Mouse (Mus musculus): ENCODE data around the gene Cass4. TPM values are rescaled to one million over a fixed set of nuclear protein-coding genes. Genes with fewer than 3 reads are reported as not detected.

The Cass4 gene
- total and polyA plus RNA-seq, 2 experiments from 2014 or later, result 0.16 to 0.21 TPM

DNA sequence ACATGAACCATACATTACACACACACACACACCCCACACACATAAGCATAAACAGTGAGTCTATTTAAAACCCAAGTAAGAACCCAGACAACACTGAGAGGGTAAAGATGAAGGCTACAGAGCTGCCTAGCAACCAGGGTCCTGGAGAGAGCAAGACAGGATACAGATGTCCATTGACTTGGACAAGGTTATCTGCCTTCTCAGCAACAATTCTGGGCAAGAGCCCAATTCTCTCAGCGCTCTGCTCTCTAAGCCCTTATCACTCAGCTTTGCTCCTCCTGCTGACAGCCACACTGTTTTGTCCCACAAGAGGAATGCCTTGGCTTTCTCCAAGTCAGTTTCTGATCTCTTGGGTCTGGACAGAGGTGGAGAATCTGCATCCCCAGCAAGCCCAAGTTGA lies 37.0 kb downstream of the Cass4 start:
- DNase-seq (ENCODE audit: low spot score), result no peak
- no peaks in the 10 kb centered on the region for H3K36me3 ChIP-seq (ENCODE audit: insufficient read depth, low read length)
- 68% methylated on average over 1 of the region's 1 CpGs for WGBS
- H3K4me2 ChIP-seq (ENCODE audit: low read depth, low read length), result no peak overlapping the region
- no peak for ATAC-seq
- no peak overlapping the region for H3K27ac ChIP-seq
- no peaks in the 10 kb centered on the region for H3K4me1 ChIP-seq (ENCODE audit: insufficient read depth, low read length)
- no peak overlapping the region for H3K9ac ChIP-seq (replicated peaks; ENCODE audit: low read length)
- no peak overlapping the region for H3K4me3 ChIP-seq (ENCODE audit: low read length)
- H3K9me3 ChIP-seq (ENCODE audit: low read length), result no peaks in the 10 kb centered on the region
- H3K27me3 ChIP-seq (ENCODE audit: insufficient read depth, low read length), result no peaks in the 10 kb centered on the region
- TF ChIP-seq CTCF (IDR thresholded peaks at IDR 0.05; ENCODE audit: low read depth), result no peak

DNA sequence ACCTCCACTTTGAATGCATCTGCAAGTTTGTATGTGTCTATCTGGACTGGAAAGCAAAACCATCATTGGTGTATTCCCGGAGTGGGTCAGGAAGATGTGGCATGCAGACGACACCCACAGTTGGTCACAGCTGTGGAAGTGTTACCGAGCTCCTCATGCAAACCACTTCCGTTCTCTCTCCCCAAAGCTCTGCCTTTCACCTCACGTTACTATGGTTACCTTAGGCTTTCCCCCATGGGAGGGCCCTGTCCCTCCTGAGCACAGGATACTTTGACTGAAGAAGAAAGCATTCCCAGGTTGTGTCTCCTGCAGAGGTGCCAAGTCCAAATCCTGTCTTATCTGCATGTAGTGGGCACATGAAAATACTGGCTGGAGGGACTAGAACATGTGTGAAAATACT lies 40.2 kb downstream of the Cass4 start:
- no peak for ATAC-seq

DNA sequence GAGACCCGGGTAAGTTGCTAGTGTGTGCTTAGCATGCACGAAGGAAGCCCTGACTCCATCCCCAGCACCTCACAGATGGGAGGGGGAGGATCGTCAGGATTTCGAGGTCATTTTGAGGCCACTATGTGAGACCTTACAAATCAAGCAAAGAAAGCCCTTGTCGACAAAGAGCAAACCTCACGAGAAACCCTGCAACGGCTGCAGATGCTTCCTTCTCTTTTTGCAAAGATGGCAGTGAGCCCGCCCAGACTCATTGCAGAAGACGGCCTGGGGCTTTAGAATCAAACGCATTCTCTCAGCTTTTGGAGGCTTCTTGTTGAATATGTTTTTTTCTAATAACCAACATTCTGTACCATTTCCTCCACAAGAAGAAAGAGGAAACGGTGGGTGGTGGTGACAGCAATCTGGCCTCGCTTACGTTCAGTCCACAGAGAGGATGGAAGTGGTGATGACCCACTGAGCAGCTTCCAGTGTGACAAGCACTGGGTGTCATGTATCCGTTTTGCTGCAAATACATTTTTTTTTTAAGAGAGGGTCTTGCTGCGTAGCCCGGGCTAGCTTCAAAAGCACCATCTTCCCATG lies 43.9 kb downstream of the Cass4 start:
- Histone ChIP-seq H3K27ac (no peak overlapping the region), H3K4me3 (ENCODE audit: low read length) (no peak overlapping the region), H3K36me3 (ENCODE audit: insufficient read depth, low read length) (no peaks in the 10 kb centered on the region), H3K27me3 (ENCODE audit: insufficient read depth, low read length) (no peaks in the 10 kb centered on the region), H3K4me1 (ENCODE audit: insufficient read depth, low read length) (peaks cover 10% of the 10 kb centered on the region), H3K4me2 (ENCODE audit: low read depth, low read length) (no peak overlapping the region), H3K9ac (replicated peaks; ENCODE audit: low read length) (no peak overlapping the region), H3K9me3 (ENCODE audit: low read length) (no peaks in the 10 kb centered on the region)
- WGBS, result 71% methylated on average over 16 of the region's 16 CpGs
- no peak for TF ChIP-seq CTCF (IDR thresholded peaks at IDR 0.05; ENCODE audit: low read depth)
- DNase-seq (ENCODE audit: low spot score), result no peak
- no peak for ATAC-seq

More for the DNA sequence above, 40.2 kb downstream of the Cass4 start:
- TF ChIP-seq CTCF (IDR thresholded peaks at IDR 0.05; ENCODE audit: low read depth), result no peak
- no peaks in the 10 kb centered on the region for H3K36me3 ChIP-seq (ENCODE audit: insufficient read depth, low read length)
- no peak overlapping the region for H3K9ac ChIP-seq (replicated peaks; ENCODE audit: low read length)
- H3K27ac ChIP-seq, result no peak overlapping the region
- no peak overlapping the region for H3K4me2 ChIP-seq (ENCODE audit: low read depth, low read length)
- H3K9me3 ChIP-seq (ENCODE audit: low read length), result no peaks in the 10 kb centered on the region
- H3K27me3 ChIP-seq (ENCODE audit: insufficient read depth, low read length), result no peaks in the 10 kb centered on the region
- H3K4me3 ChIP-seq (ENCODE audit: low read length), result no peak overlapping the region
- DNase-seq (ENCODE audit: low spot score), result no peak
- WGBS, result 45% methylated on average over 5 of the region's 5 CpGs
- H3K4me1 ChIP-seq (ENCODE audit: insufficient read depth, low read length), result no peaks in the 10 kb centered on the region

DNA sequence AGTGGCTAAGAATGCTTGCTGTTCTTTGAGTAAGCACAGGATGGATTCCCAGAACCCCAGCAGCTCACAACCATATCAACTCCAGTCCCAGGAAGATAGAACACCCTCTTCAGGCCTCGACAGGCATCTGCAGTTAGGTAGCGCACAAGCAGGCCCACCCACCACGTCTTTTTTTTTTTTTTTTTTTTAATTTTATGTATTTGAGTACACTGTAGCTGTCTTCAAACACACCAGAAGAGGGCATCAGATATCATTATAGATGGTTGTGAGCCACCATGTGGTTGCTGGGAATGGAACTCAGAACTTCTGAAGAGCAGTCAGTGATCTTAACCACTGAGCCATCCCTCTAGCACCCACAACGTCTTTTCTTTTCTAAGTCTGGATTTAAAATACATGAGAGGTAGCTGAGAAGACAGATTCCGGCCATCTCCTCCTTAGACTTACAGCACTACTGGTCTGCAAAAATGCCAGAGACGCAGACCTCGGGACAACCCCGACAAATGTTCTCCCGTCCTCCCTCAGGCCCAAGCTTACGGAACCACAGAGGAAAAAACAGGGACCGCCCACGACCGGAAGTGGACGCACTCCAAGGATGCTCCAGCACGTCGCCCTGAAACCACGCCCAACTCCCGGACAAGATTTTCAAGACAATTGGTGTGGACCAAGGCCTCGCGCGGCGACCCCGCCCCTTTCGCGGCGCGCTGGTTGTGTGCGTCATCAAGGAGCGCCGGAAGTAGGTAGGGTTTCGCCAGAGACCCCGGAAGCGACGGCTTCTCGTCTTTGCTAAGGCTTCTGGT lies 46.4 kb downstream of the Cass4 start, which contains the start of gene Rtf2:
Gene Rtf2 (plus strand): TSS at position 714 of the 797 bp plus-strand sequence.
- Histone ChIP-seq H3K27ac (peak within 1 kb of the TSS; percentile 82), H3K36me3 (ENCODE audit: insufficient read depth, low read length) (0 out of 2 replicates have a peak, but pooled peaks cover 4% of the 10 kb centered on the region), H3K4me2 (ENCODE audit: low read depth, low read length) (peak within 1 kb of the TSS; percentile 81), H3K9ac (replicated peaks; ENCODE audit: low read length) (peak within 1 kb of the TSS; percentile 64), H3K27me3 (ENCODE audit: insufficient read depth, low read length) (no peaks in the 10 kb centered on the region), H3K9me3 (ENCODE audit: low read length) (no peaks in the 10 kb centered on the region), H3K4me3 (ENCODE audit: low read length) (peak within 1 kb of the TSS; percentile 66), H3K4me1 (ENCODE audit: insufficient read depth, low read length) (peaks cover 10% of the 10 kb centered on the region)
- TF ChIP-seq CTCF (IDR thresholded peaks at IDR 0.05; ENCODE audit: low read depth), result no peak
- ATAC-seq (peak; percentile 97), DNase-seq (ENCODE audit: low spot score) (peak; percentile 99)
- 2% methylated on average over 35 of the region's 35 CpGs for WGBS

DNA sequence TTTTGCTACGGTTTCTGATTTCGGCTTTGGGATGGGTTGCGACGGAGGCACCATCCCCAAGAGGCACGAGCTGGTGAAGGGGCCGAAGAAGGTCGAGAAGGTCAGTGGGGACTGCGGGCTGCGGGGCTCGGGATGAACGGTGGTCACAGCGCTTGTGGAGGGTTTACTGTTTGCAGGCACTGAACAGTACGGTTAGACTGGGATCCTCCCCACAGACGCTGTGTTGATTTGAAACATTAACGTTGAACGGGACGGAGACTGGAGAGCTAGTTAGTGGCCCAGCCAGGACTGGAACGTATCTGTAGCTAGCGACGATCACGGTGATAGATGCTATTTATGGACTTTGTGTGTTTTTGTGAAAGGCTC lies 47.0 kb downstream of the Cass4 start:
- WGBS, result under 1% methylated on average over 21 of the region's 21 CpGs
- peaks cover 10% of the 10 kb centered on the region for H3K4me1 ChIP-seq (ENCODE audit: insufficient read depth, low read length)
- no peaks in the 10 kb centered on the region for H3K9me3 ChIP-seq (ENCODE audit: low read length)
- H3K27me3 ChIP-seq (ENCODE audit: insufficient read depth, low read length), result no peaks in the 10 kb centered on the region
- no peak for TF ChIP-seq CTCF (IDR thresholded peaks at IDR 0.05; ENCODE audit: low read depth)
- peaks cover 8% of the 10 kb centered on the region; the same call in 1 of the 2 replicates for H3K36me3 ChIP-seq (ENCODE audit: insufficient read depth, low read length)
- H3K4me2 ChIP-seq (ENCODE audit: low read depth, low read length), result peak overlapping the region; percentile 81
- DNase-seq (ENCODE audit: low spot score) (no peak), ATAC-seq (peak; percentile 76)
- H3K27ac ChIP-seq, result peak overlapping the region; percentile 60; the same call in 1 of the 2 replicates
- H3K4me3 ChIP-seq (ENCODE audit: low read length), result peak overlapping the region; percentile 66
- H3K9ac ChIP-seq (replicated peaks; ENCODE audit: low read length), result peak overlapping the region; percentile 64

DNA sequence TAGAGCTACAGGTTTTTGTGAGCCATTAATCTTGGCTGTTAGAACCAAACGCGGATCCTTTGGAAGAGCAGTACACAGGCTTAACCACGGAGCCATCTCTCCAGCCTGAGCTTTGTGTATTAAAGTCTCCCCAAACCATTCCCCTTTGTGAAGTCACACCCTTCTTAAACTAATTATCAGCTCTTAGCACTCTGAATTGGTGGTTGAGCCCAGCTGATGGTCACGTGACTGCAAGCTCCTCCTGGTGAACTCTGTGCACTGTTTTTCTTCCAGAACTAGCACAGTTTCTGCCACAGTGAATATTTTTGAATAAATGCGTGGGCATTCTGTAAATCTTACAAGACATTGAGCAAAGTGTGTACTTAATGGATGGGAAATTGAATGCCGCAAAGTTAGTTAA lies 47.6 kb downstream of the Cass4 start:
- H3K27ac ChIP-seq, result no peak overlapping the region
- no peaks in the 10 kb centered on the region for H3K27me3 ChIP-seq (ENCODE audit: insufficient read depth, low read length)
- peaks cover 13% of the 10 kb centered on the region; the same call in 1 of the 2 replicates for H3K36me3 ChIP-seq (ENCODE audit: insufficient read depth, low read length)
- H3K4me1 ChIP-seq (ENCODE audit: insufficient read depth, low read length), result peaks cover 10% of the 10 kb centered on the region
- TF ChIP-seq CTCF (IDR thresholded peaks at IDR 0.05; ENCODE audit: low read depth), result no peak
- H3K9ac ChIP-seq (replicated peaks; ENCODE audit: low read length), result peak overlapping the region; percentile 64
- H3K4me2 ChIP-seq (ENCODE audit: low read depth, low read length), result peak overlapping the region; percentile 81
- no peak for DNase-seq (ENCODE audit: low spot score)
- peak overlapping the region; percentile 66 for H3K4me3 ChIP-seq (ENCODE audit: low read length)
- no peaks in the 10 kb centered on the region for H3K9me3 ChIP-seq (ENCODE audit: low read length)
- ATAC-seq, result no peak
- 32% methylated on average over 6 of the region's 6 CpGs for WGBS
